Mouse (Mus musculus) embryonic facial prominence, embryonic 15.5 days (tissue): Measurements from ENCODE around the gene Pex13. TPM values are rescaled to one million over a fixed set of nuclear protein-coding genes. Genes with fewer than 3 reads are reported as not detected.

Experiments
- ATAC-seq: fragments of 200-750 bp; cut with Nextera tagmentation; 2 replicates; pipeline ENCODE4 v1.8.0; 2017; ENCODE audit warnings: low read depth, moderate TSS enrichment; ENCODE audit not compliant: insufficient number of reproducible peaks, low FRiP score, low TSS enrichment
- H3K27ac ChIP-seq: fragments of 300-500 bp; sonication (generic); replicated peaks from 2 replicates; pipeline ENCODE4 v1.5.1; 2015; ENCODE audit warnings: mild to moderate bottlenecking, inconsistent platforms
- H3K27me3 ChIP-seq: fragments of 300-500 bp; sonication (generic); 2 replicates; pipeline ENCODE4 v1.6.1; 2015; ENCODE audit warnings: inconsistent platforms
- H3K36me3 ChIP-seq: fragments of 300-500 bp; sonication (generic); 2 replicates; pipeline ENCODE4 v1.6.1; 2015; ENCODE audit warnings: mild to moderate bottlenecking, inconsistent platforms
- H3K4me1 ChIP-seq: fragments of 300-500 bp; sonication (generic); 2 replicates; pipeline ENCODE4 v1.6.1; 2015; ENCODE audit warnings: inconsistent platforms
- H3K4me2 ChIP-seq: fragments of 300-500 bp; sonication (generic); replicated peaks from 2 replicates; pipeline ENCODE4 v1.6.1; 2015; ENCODE audit warnings: mild to moderate bottlenecking, inconsistent platforms
- H3K4me3 ChIP-seq: fragments of 300-500 bp; sonication (generic); replicated peaks from 2 replicates; pipeline ENCODE4 v1.5.1; 2015; ENCODE audit warnings: mild to moderate bottlenecking, inconsistent platforms
- H3K9ac ChIP-seq: fragments of 300-500 bp; sonication (generic); 2 replicates; pipeline ENCODE4 v1.6.1; 2015; ENCODE audit warnings: inconsistent platforms
- H3K9me3 ChIP-seq: fragments of 300-500 bp; sonication (generic); replicated peaks from 2 replicates; pipeline ENCODE4 v1.6.1; 2016; ENCODE audit warnings: inconsistent platforms
- WGBS: fragments of 180-500 bp; shearing (Covaris S2); methylation state at CpG from one replicate; pipeline ENCODE4 v1.1.7; 2015; 5-methylcytosine and 5-hydroxymethylcytosine counted together
- polyA plus RNA-seq: library from polyadenylated mRNA; unstranded; fragments of >200 nt; fragmentation: Nextera tagmentation; extraction: Ambion mirVana; gene quantifications from 2 replicates; pipeline ENCODE4 v1.2.1, GENCODE M21; 2015

Gene Pex13
- 33.2 and 40.1 TPM in 2 replicates for polyA plus RNA-seq

DNA sequence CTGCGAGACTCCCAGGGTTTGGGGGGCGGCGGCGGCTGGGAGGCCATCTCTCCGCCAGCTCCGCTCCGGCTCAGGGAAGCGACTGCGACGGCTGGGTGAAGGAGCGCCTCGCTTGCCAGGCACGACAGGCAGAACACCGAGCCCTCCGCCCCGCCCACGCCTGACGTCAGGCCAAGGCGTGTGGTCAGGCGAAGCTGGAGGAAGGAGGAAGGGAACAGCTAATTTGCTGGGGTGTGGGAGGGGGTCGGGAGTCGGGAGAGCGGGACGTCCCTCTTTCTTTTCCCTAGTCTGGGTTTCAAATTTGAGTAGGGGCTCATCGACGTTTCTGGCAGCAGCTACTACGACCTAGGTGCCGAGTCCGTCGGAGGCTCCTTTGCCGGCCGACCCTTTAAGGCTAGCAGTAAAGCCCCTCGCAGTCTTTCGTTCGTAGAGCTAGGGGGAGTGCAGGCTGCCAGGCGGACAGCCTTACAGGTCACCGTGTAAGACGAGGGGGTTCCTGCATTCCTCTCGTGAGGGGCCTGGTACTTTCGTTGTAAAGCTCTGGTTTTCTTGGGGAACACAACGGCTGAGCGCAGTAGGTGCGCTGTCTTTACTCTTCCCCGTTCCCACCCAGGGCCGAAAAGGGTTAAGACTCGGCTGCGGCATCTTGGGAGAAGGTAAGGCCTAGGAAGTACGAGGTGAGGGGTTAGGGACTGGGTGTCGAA, at the start of gene Pex13:
Pex13 (minus strand) TSS at position 162 of the 704 bp plus-strand sequence.
- Histone ChIP-seq H3K4me1 (0 out of 2 replicates have a peak, but pooled peaks cover 3% of the 10 kb centered on the region), H3K4me2 (peak within 1 kb of the TSS; percentile 62), H3K9me3 (no peaks in the 10 kb centered on the region), H3K27me3 (no peaks in the 10 kb centered on the region), H3K4me3 (peak within 1 kb of the TSS; percentile 95), H3K36me3 (peaks cover 4% of the 10 kb centered on the region; the same call in 1 of the 2 replicates), H3K27ac (peak within 1 kb of the TSS; percentile 97), H3K9ac (peak within 1 kb of the TSS; percentile 73)
- under 1% methylated on average over 49 of the region's 49 CpGs for WGBS
- peak; percentile 98 for ATAC-seq

- ATAC-seq, result no peak
- 85% methylated on average over 3 of the region's 3 CpGs for WGBS
These were observed 46.5 kb upstream of the Pex13 start for GRCm38 (mm10) chr11:23712299-23712698.

GRCm38 (mm10) chr11:23704604-23705294, 39.0 kb upstream of the Pex13 start:
- Histone ChIP-seq H3K36me3 (peaks cover 35% of the 10 kb centered on the region), H3K9me3 (no peaks in the 10 kb centered on the region), H3K9ac (no peak overlapping the region), H3K4me2 (no peak overlapping the region), H3K27me3 (no peaks in the 10 kb centered on the region), H3K27ac (no peak overlapping the region), H3K4me3 (no peak overlapping the region), H3K4me1 (no peaks in the 10 kb centered on the region)
- 84% methylated on average over 7 of the region's 7 CpGs for WGBS
- ATAC-seq, result no peak

More at GRCm38 (mm10) chr11:23712299-23712698, 46.5 kb upstream of the Pex13 start:
- no peak overlapping the region for H3K27ac ChIP-seq
- peaks cover 71% of the 10 kb centered on the region for H3K36me3 ChIP-seq
- no peak overlapping the region for H3K4me2 ChIP-seq
- no peaks in the 10 kb centered on the region for H3K9me3 ChIP-seq
- H3K9ac ChIP-seq, result no peak overlapping the region
- no peak overlapping the region for H3K4me3 ChIP-seq
- H3K4me1 ChIP-seq, result no peaks in the 10 kb centered on the region
- H3K27me3 ChIP-seq, result no peaks in the 10 kb centered on the region

GRCm38 (mm10) chr11:23701831-23702230, 36.1 kb upstream of the Pex13 start:
- Histone ChIP-seq H3K27me3 (no peaks in the 10 kb centered on the region), H3K4me1 (no peaks in the 10 kb centered on the region), H3K9ac (no peak overlapping the region), H3K4me2 (no peak overlapping the region), H3K9me3 (no peaks in the 10 kb centered on the region), H3K4me3 (no peak overlapping the region), H3K27ac (no peak overlapping the region), H3K36me3 (peaks cover 17% of the 10 kb centered on the region)
- WGBS, result 92% methylated on average over 3 of the region's 3 CpGs
- no peak for ATAC-seq

DNA sequence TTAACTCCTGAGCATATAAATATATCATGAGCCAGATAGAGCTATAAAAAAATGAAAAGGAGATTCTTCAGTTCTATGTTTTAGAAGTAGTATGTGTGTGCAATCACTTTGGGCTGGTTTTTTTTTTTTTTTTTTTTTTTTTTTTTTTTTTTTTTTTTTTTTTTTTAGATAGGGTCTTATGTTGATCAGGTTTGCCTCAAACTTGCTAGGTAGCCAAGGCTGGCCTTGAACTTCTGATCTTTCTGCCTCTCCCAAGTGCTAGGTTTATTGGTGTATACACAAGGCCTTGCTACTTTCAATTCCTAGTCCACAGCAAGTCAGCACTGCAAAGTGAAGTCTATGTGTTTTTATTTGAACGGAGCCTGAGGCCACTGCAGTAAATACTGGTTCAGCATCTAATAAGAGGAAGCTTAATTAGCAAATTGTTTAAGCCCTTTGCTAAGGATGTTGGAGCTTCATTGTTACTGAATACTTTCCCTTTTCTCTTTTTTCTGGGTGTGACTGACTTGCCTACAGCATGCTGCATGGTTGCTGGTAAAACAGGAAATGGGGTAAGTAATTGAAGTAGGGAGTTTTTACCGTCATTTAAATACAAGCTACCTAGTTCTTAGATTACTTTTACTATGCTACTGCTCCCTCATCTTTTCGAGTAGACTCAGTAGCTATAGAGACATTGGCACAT, 33.8 kb upstream of the Pex13 start:
- no peak overlapping the region for H3K4me2 ChIP-seq
- H3K27me3 ChIP-seq, result no peaks in the 10 kb centered on the region
- no peaks in the 10 kb centered on the region for H3K9me3 ChIP-seq
- no peak overlapping the region for H3K9ac ChIP-seq
- 39% methylated on average over 3 of the region's 3 CpGs for WGBS
- no peak overlapping the region for H3K27ac ChIP-seq
- no peaks in the 10 kb centered on the region for H3K4me1 ChIP-seq
- no peak for ATAC-seq
- peaks cover 11% of the 10 kb centered on the region for H3K36me3 ChIP-seq
- no peak overlapping the region for H3K4me3 ChIP-seq

DNA sequence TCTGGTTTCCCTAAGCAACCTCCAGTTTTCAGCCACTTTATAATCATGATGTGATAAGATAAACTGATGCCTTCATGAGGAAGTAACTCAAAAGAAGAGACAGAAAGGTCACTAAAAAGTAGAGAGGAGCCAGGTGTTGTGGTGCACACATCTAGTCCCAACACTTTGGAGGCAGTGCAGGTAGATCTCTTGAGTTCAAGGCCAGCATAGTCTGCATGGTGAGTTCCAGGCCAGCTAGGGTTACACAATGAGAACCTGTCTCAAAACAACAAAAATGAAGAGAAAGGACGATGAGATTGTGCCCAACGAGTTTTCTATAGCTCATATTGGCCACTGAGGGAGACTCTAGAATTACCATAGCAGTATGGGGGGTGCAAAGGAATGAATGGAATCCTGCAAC, 32.8 kb upstream of the Pex13 start:
- Histone ChIP-seq H3K4me2 (no peak overlapping the region), H3K27me3 (no peaks in the 10 kb centered on the region), H3K27ac (no peak overlapping the region), H3K36me3 (peaks cover 10% of the 10 kb centered on the region), H3K9me3 (no peaks in the 10 kb centered on the region), H3K4me3 (no peak overlapping the region), H3K9ac (no peak overlapping the region), H3K4me1 (no peaks in the 10 kb centered on the region)
- ATAC-seq, result no peak
- 63% methylated on average over 2 of the region's 2 CpGs for WGBS

DNA sequence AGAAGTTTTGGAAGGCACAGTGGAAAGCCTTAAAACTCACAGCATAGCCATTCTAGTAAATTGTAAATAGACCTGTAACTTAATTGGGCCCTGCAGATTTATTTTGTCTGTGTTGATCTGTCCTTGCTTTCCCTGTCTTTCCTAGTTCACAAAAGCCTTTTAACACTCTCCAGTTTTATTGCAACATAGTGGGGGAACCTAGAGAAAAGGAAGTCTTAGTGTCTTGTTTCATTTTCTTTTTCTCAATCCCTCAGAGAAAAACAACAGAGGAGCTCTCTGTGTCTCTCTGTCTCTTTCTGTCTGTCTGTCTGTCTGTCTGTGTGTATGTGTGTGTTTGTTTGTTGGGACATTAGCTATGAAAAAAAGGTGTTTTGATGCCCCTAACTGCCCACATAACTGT, 30.1 kb upstream of the Pex13 start:
- H3K4me3 ChIP-seq, result no peak overlapping the region
- no peaks in the 10 kb centered on the region for H3K4me1 ChIP-seq
- H3K27me3 ChIP-seq, result no peaks in the 10 kb centered on the region
- H3K9ac ChIP-seq, result no peak overlapping the region
- no peak overlapping the region for H3K4me2 ChIP-seq
- H3K9me3 ChIP-seq, result no peaks in the 10 kb centered on the region
- ATAC-seq, result no peak
- H3K27ac ChIP-seq, result no peak overlapping the region
- peaks cover 5% of the 10 kb centered on the region; the same call in 1 of the 2 replicates for H3K36me3 ChIP-seq

- Histone ChIP-seq H3K4me2 (no peak overlapping the region), H3K4me1 (no peaks in the 10 kb centered on the region), H3K36me3 (peaks cover 5% of the 10 kb centered on the region; the same call in 1 of the 2 replicates), H3K9ac (no peak overlapping the region), H3K4me3 (no peak overlapping the region), H3K9me3 (no peaks in the 10 kb centered on the region), H3K27me3 (no peaks in the 10 kb centered on the region), H3K27ac (no peak overlapping the region)
- WGBS, result 92% methylated on average over 2 of the region's 2 CpGs
- ATAC-seq, result no peak
These were observed 27.5 kb upstream of the Pex13 start for GRCm38 (mm10) chr11:23693286-23693685.

DNA sequence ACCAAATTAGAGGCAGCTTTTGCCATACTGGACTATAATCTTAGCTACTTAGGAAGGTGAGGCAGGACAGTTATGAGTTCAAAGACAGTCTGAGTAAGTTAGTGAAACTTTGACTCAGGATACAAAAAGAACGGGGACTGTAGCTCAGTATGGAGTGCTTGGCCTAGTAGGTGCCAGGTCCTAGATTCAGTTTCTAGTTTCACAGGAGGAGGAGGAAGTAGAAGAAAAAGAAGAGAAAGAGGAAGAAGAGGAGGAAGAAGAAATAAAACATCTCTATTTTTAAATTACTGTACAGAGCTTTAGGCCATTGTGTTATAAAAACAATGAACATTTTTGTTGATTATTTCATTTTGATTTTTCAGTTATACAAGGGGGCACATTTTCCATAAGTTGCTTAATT, 22.3 kb upstream of the Pex13 start:
- 82% methylated on average over 1 of the region's 1 CpGs for WGBS
- no peak overlapping the region for H3K4me2 ChIP-seq
- H3K4me3 ChIP-seq, result no peak overlapping the region
- no peaks in the 10 kb centered on the region for H3K9me3 ChIP-seq
- H3K4me1 ChIP-seq, result no peaks in the 10 kb centered on the region
- H3K27ac ChIP-seq, result no peak overlapping the region
- H3K36me3 ChIP-seq, result peaks cover 10% of the 10 kb centered on the region; the same call in 1 of the 2 replicates
- H3K27me3 ChIP-seq, result no peaks in the 10 kb centered on the region
- no peak for ATAC-seq
- no peak overlapping the region for H3K9ac ChIP-seq

- Histone ChIP-seq H3K4me2 (no peak overlapping the region), H3K27me3 (no peaks in the 10 kb centered on the region), H3K4me3 (no peak overlapping the region), H3K9me3 (no peaks in the 10 kb centered on the region), H3K9ac (no peak overlapping the region), H3K4me1 (no peaks in the 10 kb centered on the region), H3K27ac (no peak overlapping the region), H3K36me3 (peaks cover 19% of the 10 kb centered on the region; the same call in 1 of the 2 replicates)
- ATAC-seq, result no peak
- WGBS, result 86% methylated on average over 5 of the region's 5 CpGs
These were observed 20.9 kb upstream of the Pex13 start for GRCm38 (mm10) chr11:23686671-23687070.

DNA sequence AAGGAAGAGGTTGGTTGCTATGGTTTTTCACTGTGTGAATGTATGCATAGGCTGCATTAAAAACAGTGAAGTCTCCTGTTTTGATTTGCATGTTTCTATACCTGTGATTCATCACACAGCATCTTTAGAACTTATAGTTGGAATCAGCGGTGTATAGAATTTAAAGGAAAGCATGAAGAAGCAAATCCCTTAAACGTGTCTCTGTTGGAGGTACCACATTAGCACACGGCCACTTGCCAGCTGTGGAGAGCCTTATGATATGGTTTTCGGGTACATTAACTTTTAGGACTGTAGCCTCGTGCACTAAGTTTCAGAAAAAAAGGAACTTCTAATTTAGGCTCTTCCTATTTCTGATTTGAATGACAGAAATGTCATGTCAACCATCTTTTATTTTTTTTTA, 16.8 kb upstream of the Pex13 start:
- ATAC-seq, result no peak

More for the DNA sequence above, 16.8 kb upstream of the Pex13 start:
- H3K4me3 ChIP-seq, result no peak overlapping the region
- H3K27ac ChIP-seq, result no peak overlapping the region
- H3K27me3 ChIP-seq, result no peaks in the 10 kb centered on the region
- H3K4me1 ChIP-seq, result no peaks in the 10 kb centered on the region
- H3K9me3 ChIP-seq, result no peaks in the 10 kb centered on the region
- H3K36me3 ChIP-seq, result peaks cover 30% of the 10 kb centered on the region
- 71% methylated on average over 5 of the region's 5 CpGs for WGBS
- no peak overlapping the region for H3K4me2 ChIP-seq
- H3K9ac ChIP-seq, result no peak overlapping the region
